Mouse (Mus musculus): Measurements from ENCODE around the gene Zfp710.
"Not testable (repeated sequence)": the region's sequence is repeated elsewhere in the genome, so short reads cannot be mapped to it uniquely, and the experiment has no call there.

The Zfp710 gene

DNA sequence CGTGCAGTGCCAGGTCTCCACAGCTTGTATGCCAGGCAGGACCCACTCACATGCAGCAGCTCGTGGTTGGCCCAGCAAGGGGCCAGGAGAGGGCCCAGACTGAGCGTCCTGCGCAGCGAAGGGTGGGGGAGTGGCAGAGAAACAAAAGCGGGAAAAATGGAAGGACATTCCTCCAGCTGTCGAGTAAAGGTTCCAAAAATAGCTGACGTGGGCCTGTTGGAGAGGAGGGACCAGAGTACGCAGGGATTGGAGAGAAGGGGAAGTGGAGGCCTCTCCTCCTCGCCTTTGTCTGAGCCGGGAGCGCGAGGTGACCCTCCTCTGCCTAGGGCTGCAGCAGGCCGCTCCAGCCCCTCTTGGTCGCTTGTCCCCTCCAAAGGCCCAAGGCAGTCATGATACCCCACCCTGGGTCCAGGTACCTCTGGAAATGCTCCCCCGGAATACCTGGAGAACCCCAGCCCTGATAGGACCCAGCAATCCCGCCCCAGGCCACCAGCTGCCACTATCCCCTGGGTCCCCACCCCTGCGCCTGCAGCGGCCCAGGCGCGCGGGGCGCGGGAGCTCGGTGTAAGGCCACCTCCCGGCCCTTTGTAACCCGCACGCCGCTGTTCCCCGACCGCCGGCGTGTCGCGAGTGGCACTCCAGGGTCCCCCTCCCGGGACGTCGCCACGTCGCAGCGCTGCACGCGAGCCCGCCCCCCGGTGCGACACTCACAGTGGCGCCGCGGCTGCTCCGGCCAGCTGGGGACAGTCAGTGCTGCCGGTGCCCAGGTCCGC is 90.0 kb downstream of the Zfp710 start:
- DNase-seq (ENCODE audit: low spot score in 2 of 2), result peak; percentile 78 to 84

DNA sequence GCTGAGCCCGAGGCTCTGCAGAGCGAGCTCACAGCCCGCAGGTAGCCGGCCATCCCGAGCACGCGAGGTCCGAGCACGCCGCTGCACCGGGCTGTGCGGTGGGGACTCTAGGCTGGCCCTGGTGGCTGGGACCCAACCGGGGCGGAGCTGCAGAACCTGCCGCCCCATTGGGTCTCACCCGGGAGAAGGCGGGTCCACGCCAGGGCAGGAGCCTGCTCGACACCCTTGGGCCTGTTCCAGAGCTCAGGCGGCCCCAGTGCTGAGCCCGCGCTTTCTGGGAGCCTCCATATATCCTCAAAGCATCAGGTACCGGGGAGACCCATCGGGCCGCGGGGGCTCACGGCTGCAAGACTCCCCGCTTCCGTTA is 90.6 kb downstream of the Zfp710 start, which contains the start of gene Idh2:
TSS of gene Idh2 (minus strand) at position 169 of the 367 bp plus-strand sequence.
- peak; percentile 94 to 96 for DNase-seq (ENCODE audit: low spot score in 2 of 2)

DNA sequence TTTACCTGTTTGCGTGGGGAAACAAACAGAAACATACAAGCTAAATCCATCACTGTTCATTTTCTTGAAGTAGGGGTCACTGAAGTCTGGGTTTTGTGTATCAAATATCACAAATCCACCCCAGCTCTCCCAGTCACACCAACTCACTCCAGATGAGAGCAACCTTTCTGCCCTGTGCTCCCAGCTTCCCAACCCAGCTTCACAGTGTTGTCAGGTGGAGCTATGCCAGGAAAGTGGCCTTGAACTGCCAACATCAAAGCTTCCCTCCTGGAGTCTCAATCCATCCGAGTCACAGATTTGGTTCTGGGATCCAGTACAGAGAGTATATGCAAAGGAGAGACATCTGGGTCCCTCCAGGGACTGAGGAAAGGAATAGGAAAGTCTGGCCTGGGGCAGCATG is 91.5 kb downstream of the Zfp710 start:
- DNase-seq (ENCODE audit: low spot score in 2 of 2), result no peak

DNA sequence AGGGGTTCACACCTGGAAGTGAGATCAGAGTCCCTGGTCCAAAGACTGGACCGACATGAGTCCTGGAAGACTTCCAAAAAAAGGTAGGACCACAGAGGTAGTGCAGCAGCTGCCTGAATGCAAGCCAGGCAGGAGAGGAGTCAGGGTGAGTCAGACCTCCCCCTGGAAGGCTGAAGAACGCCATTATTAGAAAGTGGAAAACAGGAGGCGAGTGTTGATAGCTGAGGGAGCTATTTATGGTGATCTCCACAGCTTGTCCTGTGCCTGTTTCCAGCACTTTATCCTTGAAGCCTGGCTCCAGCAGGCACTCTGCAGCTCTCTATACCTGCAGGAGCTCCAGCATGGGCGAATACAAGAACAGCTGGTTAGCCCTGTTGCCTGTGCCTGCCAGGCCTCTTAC is 94.6 kb downstream of the Zfp710 start:
- DNase-seq (ENCODE audit: low spot score in 2 of 2), result peak; percentile 70 to 71

DNA sequence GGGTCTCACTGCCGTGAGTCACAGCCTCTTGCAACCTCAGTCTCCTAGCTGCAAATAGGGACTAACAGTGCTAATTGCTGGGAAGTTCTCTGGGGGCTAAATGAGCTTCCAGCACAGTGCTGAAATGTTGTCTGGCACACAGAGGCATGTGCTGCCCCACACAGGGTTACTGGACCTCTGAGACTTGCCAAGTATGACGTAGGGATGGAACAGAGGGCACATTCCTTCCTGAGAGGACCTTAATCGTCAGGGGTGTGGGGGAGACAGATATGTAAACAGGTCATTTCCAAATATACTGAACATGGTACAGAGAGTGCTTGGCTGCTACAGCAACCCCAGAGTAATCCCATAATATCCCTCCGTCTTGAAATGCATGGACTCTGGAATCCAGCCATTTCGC is 96.5 kb downstream of the Zfp710 start:
- peak; percentile 53 to 71 for DNase-seq (ENCODE audit: low spot score in 2 of 2)

DNA sequence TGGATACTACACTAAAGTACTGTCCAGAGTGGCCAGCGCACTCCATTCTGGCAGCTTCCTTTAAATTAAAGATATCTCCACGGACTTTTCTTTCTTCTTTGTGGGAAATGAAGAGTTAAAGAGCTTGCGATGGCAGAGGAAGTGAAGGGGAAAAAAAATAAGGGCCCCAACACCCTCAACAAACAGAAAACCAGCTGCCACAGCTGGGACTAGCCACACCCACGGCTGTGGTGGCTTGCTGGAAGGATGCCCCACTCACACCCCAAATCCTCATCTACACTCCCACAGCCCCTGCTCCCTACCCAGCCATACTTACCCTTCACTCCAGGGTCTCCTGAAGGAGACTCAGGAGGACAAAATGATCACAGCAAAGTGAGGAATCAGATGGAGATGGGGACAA is 98.5 kb downstream of the Zfp710 start:
- DNase-seq (ENCODE audit: low spot score in 2 of 2), result no peak

DNA sequence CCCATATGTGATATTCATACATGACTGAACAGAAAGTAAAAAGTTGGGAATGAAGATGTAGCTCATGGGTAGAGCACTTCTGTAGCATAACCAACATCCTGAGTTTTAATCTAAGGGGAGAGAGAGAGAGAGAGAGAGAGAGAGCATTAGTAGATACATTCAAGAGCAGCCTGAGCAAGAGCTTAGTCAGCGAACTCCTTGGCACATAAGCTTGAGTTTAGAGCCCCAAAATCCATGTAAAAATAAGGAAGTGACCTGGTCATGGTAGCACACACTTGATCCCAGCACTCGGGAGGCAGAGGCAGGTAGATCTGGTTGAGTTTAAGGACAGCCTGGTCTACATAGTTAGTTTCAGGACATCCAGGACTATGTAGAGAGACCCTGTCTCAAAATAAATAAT is 99.1 kb downstream of the Zfp710 start:
- DNase-seq (ENCODE audit: low spot score in 2 of 2), result no peak

DNA sequence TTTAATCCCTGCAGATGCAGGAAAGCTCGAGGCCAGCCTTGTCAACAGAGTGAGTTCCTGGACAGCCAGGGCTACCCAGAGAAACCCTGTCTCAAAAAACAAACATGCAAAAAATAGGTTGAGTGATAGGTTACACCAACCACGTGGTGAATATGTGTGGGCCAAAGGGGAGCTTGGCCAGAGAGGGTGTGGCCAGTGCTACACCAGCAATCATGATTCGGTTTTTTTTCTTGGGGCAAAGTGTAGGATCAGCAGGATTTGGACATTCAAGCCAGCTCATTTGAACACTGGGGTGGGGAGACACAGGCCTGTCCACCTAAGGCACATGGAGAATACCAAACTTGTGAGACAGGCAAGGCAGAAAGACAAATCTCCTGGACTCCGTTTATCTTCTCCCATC is 104.7 kb downstream of the Zfp710 start:
- no peak for DNase-seq (ENCODE audit: low spot score in 2 of 2)

DNA sequence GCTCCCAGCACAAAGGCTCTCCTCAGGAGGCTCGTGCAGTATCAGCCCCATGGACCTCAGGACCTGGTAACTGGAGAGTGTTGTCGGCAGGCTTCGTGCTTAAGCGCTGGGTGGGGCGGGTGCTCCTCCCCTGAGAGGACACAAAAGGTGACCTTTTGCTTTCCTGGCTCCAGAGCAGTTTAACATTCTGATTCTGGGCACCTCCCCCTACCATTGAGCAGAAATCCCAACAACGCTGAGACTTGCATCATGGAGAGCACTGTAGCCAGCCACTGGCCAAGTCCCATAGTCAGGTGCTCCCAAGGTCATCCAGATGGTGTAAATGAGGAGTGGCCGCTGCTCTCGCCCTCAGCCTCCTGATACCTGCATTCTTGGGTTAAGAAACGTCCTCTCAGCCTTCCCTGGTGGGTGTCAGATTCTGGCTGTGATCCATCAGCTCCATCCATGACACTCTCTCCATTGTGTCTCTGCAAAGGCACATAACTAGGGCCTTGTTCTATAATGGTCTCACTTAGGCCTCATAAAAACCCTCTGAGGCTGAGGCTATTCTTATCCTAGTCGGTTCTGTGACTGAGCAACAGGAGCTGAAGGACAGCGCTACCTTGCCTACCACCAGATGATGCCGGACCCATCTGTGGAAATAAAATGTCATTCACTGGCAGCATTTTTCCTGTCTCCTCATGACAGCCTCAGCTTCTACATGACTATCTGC is 105.9 kb downstream of the Zfp710 start:
- DNase-seq (ENCODE audit: low spot score in 2 of 2), result peak; percentile 70 to 79

DNA sequence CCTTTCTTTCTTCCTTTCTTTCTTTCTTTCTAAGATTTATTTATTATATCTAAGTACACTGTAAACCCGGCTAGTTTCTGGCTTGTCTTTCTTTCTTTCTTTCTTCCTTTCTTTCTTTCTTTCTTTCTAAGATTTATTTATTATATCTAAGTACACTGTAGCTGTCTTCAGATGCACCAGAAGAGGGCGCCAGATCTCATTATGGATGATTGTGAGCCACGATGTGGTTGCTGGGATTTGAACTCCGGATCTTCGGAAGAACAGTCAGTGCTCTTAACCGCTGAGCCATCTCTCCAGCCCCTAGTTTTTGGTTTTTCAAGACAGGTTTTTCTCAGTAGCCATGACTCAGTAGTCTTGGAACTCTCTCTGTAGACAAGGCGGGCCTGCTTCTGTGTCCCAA is 106.7 kb downstream of the Zfp710 start:
- not testable (repeated sequence) for DNase-seq (ENCODE audit: low spot score in 2 of 2)

DNA sequence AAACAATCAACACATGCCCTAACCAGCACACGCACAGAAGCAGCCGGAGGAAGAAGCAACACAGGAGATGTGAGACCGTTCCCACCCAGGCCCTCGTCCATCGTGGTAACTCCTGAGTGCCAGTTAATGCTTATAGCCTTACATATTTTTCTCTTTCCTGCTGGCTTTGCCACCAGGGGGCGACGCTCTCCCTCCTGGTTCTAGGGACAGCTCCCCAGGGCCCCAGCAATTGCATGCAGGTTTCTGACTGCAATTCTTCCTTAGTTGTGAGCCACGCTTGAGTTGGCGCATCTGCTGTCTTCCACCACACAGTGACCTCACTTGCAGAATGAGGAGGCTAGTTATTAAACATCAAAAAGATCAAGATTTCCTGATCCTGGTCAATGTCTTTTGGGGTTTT is 107.9 kb downstream of the Zfp710 start:
- DNase-seq (ENCODE audit: low spot score in 2 of 2), result no peak

DNA sequence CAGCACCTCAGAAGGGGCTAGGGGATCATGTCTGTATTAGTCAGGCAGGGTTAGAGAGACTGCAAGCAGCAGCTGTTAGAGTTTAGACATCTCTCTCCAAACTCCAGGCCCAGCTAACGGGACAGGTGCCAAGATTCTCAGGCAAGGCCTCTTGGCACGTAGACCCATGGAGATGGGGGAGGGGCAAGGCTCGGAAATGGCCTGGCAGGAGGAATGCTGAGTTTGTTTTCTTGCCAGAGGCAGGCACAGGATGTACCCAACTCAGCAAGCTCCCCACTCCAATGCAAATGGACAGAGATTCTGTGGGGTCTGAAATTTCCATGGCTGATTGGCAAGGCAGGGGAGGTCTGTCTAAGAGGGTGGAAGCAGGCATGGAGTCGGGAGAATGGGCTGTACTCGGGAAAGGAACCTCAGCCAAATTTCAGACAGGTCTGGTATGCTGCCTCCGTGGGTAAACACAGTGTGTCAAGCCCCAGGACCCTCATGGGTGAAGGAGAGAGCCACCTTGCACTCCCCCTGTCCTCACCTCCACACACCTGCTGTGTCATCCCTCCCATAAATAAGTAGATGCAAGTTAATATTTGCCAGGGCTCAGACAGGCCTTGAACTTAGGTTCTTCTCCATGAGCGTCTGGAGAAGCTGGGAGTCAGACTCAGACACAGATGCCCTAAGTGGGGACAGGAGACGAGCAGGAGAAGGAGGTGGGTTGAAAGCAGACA is 110.0 kb downstream of the Zfp710 start:
- DNase-seq (ENCODE audit: low spot score in 2 of 2), result peak; percentile 61 to 84

DNA sequence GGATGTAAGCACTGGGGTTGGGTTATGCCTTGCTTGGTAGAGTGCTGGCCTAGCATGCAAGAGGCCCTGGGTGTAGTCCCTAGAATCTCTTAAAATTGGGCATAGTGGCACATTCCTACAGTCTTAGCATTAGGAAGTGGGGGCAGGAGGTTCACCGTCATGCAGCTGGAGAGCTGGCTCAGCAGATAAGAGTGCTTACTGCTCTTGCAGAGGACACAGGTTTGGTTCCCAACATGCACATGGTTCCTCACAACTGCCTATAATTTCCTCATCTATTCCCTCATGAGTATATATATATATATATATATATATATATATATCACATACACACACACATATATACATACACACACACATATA is 110.5 kb downstream of the Zfp710 start:
- DNase-seq (ENCODE audit: low spot score in 2 of 2), result no peak

DNA sequence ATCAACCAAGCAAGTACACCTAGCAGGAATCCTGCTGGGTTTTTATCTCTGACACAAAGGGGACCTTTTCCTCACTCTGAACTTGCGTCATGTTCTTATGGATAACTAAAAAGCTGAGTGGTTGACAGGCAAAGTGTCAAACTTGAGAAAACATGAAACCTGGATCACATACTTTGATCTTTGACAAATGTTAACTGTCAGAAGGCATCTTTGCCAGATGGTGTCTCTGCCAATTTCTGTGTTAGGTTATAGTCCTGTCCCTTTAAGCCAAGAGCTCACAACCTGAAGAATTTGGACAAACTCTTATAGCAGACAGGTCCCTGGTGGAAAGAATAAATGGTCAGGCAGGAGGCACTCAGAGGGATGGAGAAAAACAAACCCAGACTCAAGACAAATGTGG is 113.8 kb downstream of the Zfp710 start:
- no peak for DNase-seq (ENCODE audit: low spot score in 2 of 2)

DNA sequence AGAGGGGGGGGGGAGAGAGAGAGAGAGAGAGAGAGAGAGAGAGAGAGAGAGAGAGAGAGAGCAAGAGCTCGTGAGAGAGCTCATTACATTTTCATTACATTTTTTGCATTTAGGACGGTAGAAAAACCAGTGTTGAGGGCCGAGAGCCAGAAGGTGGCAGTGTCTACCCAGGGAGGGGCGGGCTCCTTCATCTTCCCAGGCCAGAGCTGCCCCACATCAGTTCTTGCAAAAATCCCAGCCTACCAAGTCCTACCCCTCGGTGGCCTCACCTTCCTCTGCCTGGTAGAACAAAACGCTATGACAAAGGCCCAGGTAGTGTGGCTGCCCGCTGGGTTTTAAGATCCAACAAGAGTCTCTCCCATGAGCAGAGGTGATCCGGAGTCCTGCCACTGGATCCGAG is 116.2 kb downstream of the Zfp710 start:
- DNase-seq (ENCODE audit: low spot score in 2 of 2), result peak in 1 of 2 experiments; percentile 54
